Mouse (Mus musculus) lung, embryonic 16.5 days (tissue): ENCODE results near the gene Txlnb. TPM values are rescaled to one million over a fixed set of nuclear protein-coding genes. Genes with fewer than 3 reads are reported as not detected.
"Not testable (repeated sequence)": the region's sequence is repeated elsewhere in the genome, so short reads cannot be mapped to it uniquely, and the experiment has no call there.

Experiments
- ATAC-seq: fragments of 200-750 bp; cut with Nextera tagmentation; 2 replicates; pipeline ENCODE4 v1.8.0; 2017; ENCODE audit warnings: low read depth, mild to moderate bottlenecking, moderate library complexity
- H3K27ac ChIP-seq: fragments of 300-500 bp; sonication (generic); 2 replicates; pipeline ENCODE4 v1.5.1; 2014; ENCODE audit warnings: mild to moderate bottlenecking, control low read depth, low read length
- H3K27me3 ChIP-seq: fragments of 300-500 bp; sonication (generic); 2 replicates; pipeline ENCODE4 v1.6.1; 2014; ENCODE audit warnings: low read depth, low read length, mixed read lengths; ENCODE audit not compliant: control insufficient read depth, insufficient read depth
- H3K36me3 ChIP-seq: fragments of 300-500 bp; sonication (generic); 2 replicates; pipeline ENCODE4 v1.6.1; 2014; ENCODE audit warnings: low read length; ENCODE audit not compliant: control insufficient read depth, insufficient read depth
- H3K4me1 ChIP-seq: fragments of 300-500 bp; sonication (generic); replicated peaks from 2 replicates; pipeline ENCODE4 v1.6.1; 2014; ENCODE audit warnings: low read length, mixed read lengths; ENCODE audit not compliant: control insufficient read depth, insufficient read depth
- H3K4me2 ChIP-seq: fragments of 300-500 bp; sonication (generic); 2 replicates; pipeline ENCODE4 v1.6.1; 2014; ENCODE audit warnings: low read depth, low read length, control low read depth
- H3K4me3 ChIP-seq: fragments of 300-500 bp; sonication (generic); 2 replicates; pipeline ENCODE4 v1.5.1; 2014; ENCODE audit warnings: mild to moderate bottlenecking, low read length, control low read depth
- H3K9ac ChIP-seq: fragments of 300-500 bp; sonication (generic); 2 replicates; pipeline ENCODE4 v1.6.1; 2014; ENCODE audit warnings: low read length, control low read depth
- H3K9me3 ChIP-seq: fragments of 300-500 bp; sonication (generic); 2 replicates; pipeline ENCODE4 v1.6.1; 2016; ENCODE audit warnings: low read length; ENCODE audit not compliant: control insufficient read depth
- WGBS: fragments of 180-500 bp; shearing (Covaris S2); extraction: QIAGEN DNeasy Blood & Tissue Kit; methylation state at CpG from one replicate; pipeline ENCODE4 v1.1.7; 2014; 5-methylcytosine and 5-hydroxymethylcytosine counted together
- polyA plus RNA-seq: library from polyadenylated mRNA; unstranded; fragments of >200 nt; fragmentation: Nextera tagmentation; extraction: Ambion mirVana; gene quantifications from 2 replicates; pipeline ENCODE4 v1.2.1, GENCODE M21; 2015

Gene Txlnb
- polyA plus RNA-seq, 1 experiment from 2014 or later: 1.4 TPM

GRCm38 (mm10) chr10:17775079-17775478 lies 20.9 kb upstream of the Txlnb start:
- no peak for ATAC-seq
- 55% methylated on average over 4 of the region's 4 CpGs for WGBS
- no peaks in the 10 kb centered on the region for H3K9me3 ChIP-seq
- no peak overlapping the region for H3K4me3 ChIP-seq
- H3K9ac ChIP-seq: no peak overlapping the region
- H3K4me1 ChIP-seq: no peaks in the 10 kb centered on the region
- no peaks in the 10 kb centered on the region for H3K27me3 ChIP-seq
- no peak overlapping the region for H3K27ac ChIP-seq
- H3K36me3 ChIP-seq: no peaks in the 10 kb centered on the region
- H3K4me2 ChIP-seq: no peak overlapping the region

- H3K9me3 ChIP-seq, H3K27ac ChIP-seq, H3K4me2 ChIP-seq, ATAC-seq, H3K4me1 ChIP-seq, H3K4me3 ChIP-seq, H3K9ac ChIP-seq, H3K36me3 ChIP-seq, H3K27me3 ChIP-seq: not testable (repeated sequence)
- 40% methylated on average over 4 of the region's 4 CpGs for WGBS
Measured at GRCm38 (mm10) chr10:17776684-17777083, 19.3 kb upstream of the Txlnb start.

- Histone ChIP-seq H3K9ac (no peak overlapping the region), H3K4me2 (no peak overlapping the region), H3K27ac (no peak overlapping the region), H3K36me3 (no peaks in the 10 kb centered on the region), H3K4me1 (no peaks in the 10 kb centered on the region), H3K4me3 (no peak overlapping the region), H3K9me3 (no peaks in the 10 kb centered on the region), H3K27me3 (no peaks in the 10 kb centered on the region)
- ATAC-seq: no peak
- 28% methylated on average over 3 of the region's 3 CpGs for WGBS
Measured at GRCm38 (mm10) chr10:17786771-17787170, 9.3 kb upstream of the Txlnb start.

GRCm38 (mm10) chr10:17787938-17788337 lies 8.1 kb upstream of the Txlnb start:
- Histone ChIP-seq H3K27me3 (no peaks in the 10 kb centered on the region), H3K4me3 (no peak overlapping the region), H3K4me2 (no peak overlapping the region), H3K27ac (no peak overlapping the region), H3K9me3 (no peaks in the 10 kb centered on the region), H3K4me1 (no peaks in the 10 kb centered on the region), H3K36me3 (no peaks in the 10 kb centered on the region), H3K9ac (no peak overlapping the region)
- WGBS: 59% methylated on average over 1 of the region's 1 CpGs
- ATAC-seq: no peak

GRCm38 (mm10) chr10:17788347-17788746 lies 7.7 kb upstream of the Txlnb start:
- Histone ChIP-seq H3K9me3 (no peaks in the 10 kb centered on the region), H3K27ac (no peak overlapping the region), H3K27me3 (no peaks in the 10 kb centered on the region), H3K9ac (no peak overlapping the region), H3K4me2 (no peak overlapping the region), H3K4me1 (no peaks in the 10 kb centered on the region), H3K4me3 (no peak overlapping the region), H3K36me3 (no peaks in the 10 kb centered on the region)
- WGBS: 77% methylated on average over 4 of the region's 4 CpGs
- no peak for ATAC-seq

- WGBS: 59% methylated on average over 5 of the region's 5 CpGs
- Histone ChIP-seq H3K4me1 (peaks cover 2% of the 10 kb centered on the region; the same call in 1 of the 2 replicates), H3K4me2 (no peak overlapping the region), H3K9me3 (no peaks in the 10 kb centered on the region), H3K27ac (no peak overlapping the region), H3K4me3 (no peak overlapping the region), H3K27me3 (no peaks in the 10 kb centered on the region), H3K9ac (no peak overlapping the region), H3K36me3 (no peaks in the 10 kb centered on the region)
- ATAC-seq: no peak
Measured at GRCm38 (mm10) chr10:17793926-17794325, 2.1 kb upstream of the Txlnb start.

GRCm38 (mm10) chr10:17794443-17794842 lies 1.6 kb upstream of the Txlnb start:
- no peaks in the 10 kb centered on the region for H3K9me3 ChIP-seq
- 88% methylated on average over 5 of the region's 5 CpGs for WGBS
- ATAC-seq: no peak

GRCm38 (mm10) chr10:17795227-17795626 lies 799 bp upstream of the Txlnb start:
- no peak overlapping the region for H3K4me3 ChIP-seq
- no peak overlapping the region for H3K4me2 ChIP-seq
- no peak for ATAC-seq
- H3K27ac ChIP-seq: no peak overlapping the region
- H3K9me3 ChIP-seq: no peaks in the 10 kb centered on the region
- H3K36me3 ChIP-seq: no peaks in the 10 kb centered on the region
- 84% methylated on average over 4 of the region's 4 CpGs for WGBS
- no peak overlapping the region for H3K9ac ChIP-seq
- no peaks in the 10 kb centered on the region for H3K27me3 ChIP-seq
- H3K4me1 ChIP-seq: peaks cover 2% of the 10 kb centered on the region; the same call in 1 of the 2 replicates

More at GRCm38 (mm10) chr10:17794443-17794842, 1.6 kb upstream of the Txlnb start:
- no peak overlapping the region for H3K4me3 ChIP-seq
- H3K27ac ChIP-seq: no peak overlapping the region
- no peaks in the 10 kb centered on the region for H3K36me3 ChIP-seq
- H3K4me1 ChIP-seq: peaks cover 2% of the 10 kb centered on the region; the same call in 1 of the 2 replicates
- no peak overlapping the region for H3K4me2 ChIP-seq
- H3K9ac ChIP-seq: no peak overlapping the region
- no peaks in the 10 kb centered on the region for H3K27me3 ChIP-seq

- Histone ChIP-seq H3K4me1 (peaks cover 2% of the 10 kb centered on the region; the same call in 1 of the 2 replicates), H3K4me2 (no peak overlapping the region), H3K4me3 (no peak overlapping the region), H3K27ac (no peak overlapping the region), H3K9me3 (no peaks in the 10 kb centered on the region), H3K36me3 (no peaks in the 10 kb centered on the region), H3K27me3 (no peaks in the 10 kb centered on the region), H3K9ac (no peak overlapping the region)
- 31% methylated on average over 12 of the region's 12 CpGs for WGBS
- ATAC-seq: no peak
Measured at GRCm38 (mm10) chr10:17796846-17797631, 1.0 kb downstream of the Txlnb start.
